Mouse (Mus musculus): Measurements from ENCODE around the gene Trpm8. TPM values are rescaled to one million over a fixed set of nuclear protein-coding genes. Genes with fewer than 3 reads are reported as not detected.

Trpm8 gene
- polyA plus RNA-seq, 1 experiment from 2014 or later: 0.04 TPM

- Histone ChIP-seq H3K4me2 (replicated peaks) (no peak overlapping the region), H3K27ac (no peak overlapping the region), H3K9me3 (no peaks in the 10 kb centered on the region), H3K36me3 (peaks cover 58% of the 10 kb centered on the region), H3K4me1 (replicated peaks) (peaks cover 22% of the 10 kb centered on the region), H3K4me3 (replicated peaks) (no peak overlapping the region), H3K9ac (replicated peaks) (no peak overlapping the region), H3K27me3 (no peaks in the 10 kb centered on the region)
- ATAC-seq: no peak
- WGBS: 62% methylated on average over 4 of the region's 4 CpGs
Observed at GRCm38 (mm10) chr1:88272851-88273250, 4.6 kb upstream of the Trpm8 start.

GRCm38 (mm10) chr1:88273326-88273725, 4.1 kb upstream of the Trpm8 start:
- H3K9ac ChIP-seq (replicated peaks): no peak overlapping the region
- no peak for ATAC-seq

DNA sequence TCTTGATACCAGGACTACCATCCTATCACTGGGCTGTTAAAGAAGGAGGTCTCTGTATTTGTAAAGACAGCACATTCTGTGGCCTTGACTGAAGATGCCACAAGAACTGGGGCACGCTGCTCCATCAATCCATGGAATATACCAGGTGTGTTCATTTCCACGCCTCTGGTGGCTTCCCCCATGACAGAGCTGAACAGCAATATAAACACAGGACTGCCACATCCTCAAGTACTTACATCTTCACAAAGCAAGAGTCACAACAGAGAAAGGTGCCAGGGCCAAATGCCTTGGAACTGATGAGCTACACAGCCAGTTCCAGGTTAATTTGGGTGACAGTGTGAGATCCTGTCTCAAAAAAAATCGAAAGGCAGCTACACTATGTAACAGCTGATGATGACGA, 3.6 kb upstream of the Trpm8 start:
- WGBS: 83% methylated on average over 4 of the region's 4 CpGs
- Histone ChIP-seq H3K36me3 (peaks cover 48% of the 10 kb centered on the region), H3K4me1 (replicated peaks) (peaks cover 26% of the 10 kb centered on the region), H3K9me3 (no peaks in the 10 kb centered on the region), H3K4me3 (replicated peaks) (no peak overlapping the region), H3K27me3 (no peaks in the 10 kb centered on the region), H3K9ac (replicated peaks) (no peak overlapping the region), H3K27ac (no peak overlapping the region), H3K4me2 (replicated peaks) (no peak overlapping the region)
- ATAC-seq: no peak

More at GRCm38 (mm10) chr1:88273326-88273725, 4.1 kb upstream of the Trpm8 start:
- 93% methylated on average over 3 of the region's 3 CpGs for WGBS
- H3K27ac ChIP-seq: no peak overlapping the region
- H3K4me3 ChIP-seq (replicated peaks): no peak overlapping the region
- H3K27me3 ChIP-seq: no peaks in the 10 kb centered on the region
- H3K4me2 ChIP-seq (replicated peaks): no peak overlapping the region
- H3K4me1 ChIP-seq (replicated peaks): peaks cover 26% of the 10 kb centered on the region
- no peaks in the 10 kb centered on the region for H3K9me3 ChIP-seq
- peaks cover 53% of the 10 kb centered on the region for H3K36me3 ChIP-seq

DNA sequence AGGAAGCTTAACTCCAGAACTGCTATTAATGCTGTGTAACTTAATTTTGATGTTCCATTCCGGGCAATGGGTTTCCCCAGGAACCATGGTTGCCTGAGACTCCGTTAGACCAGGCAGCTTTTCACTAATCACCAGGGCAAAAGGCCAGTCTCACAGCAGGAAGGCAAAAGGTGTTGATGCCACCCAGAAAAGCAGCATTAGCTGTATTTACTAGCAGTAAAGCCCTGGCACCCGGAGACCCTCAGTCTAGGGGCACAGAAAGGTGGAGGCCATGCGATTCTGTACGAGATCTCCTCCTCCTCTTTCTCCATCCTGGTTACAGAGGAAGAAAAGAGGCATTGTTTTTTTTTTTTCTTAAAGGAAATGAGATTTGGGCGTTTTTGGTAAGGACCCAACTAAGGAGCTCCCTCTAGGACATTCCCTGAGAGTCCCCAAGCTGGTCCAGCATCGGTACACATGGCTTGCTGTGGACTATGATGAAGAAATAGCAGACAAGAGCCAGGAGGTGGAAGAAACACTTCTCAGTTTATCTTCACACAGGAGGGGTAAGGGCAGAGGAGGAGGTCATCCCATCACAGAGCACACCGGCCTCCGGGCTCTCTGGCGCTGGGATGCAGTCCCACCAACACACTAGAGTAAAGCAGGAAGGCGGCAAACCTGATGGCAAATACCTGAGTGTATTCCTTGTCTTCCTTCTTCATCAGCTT, 2.9 kb upstream of the Trpm8 start:
- Histone ChIP-seq H3K27me3 (no peaks in the 10 kb centered on the region), H3K9me3 (no peaks in the 10 kb centered on the region), H3K27ac (no peak overlapping the region), H3K9ac (replicated peaks) (no peak overlapping the region), H3K4me1 (replicated peaks) (peaks cover 26% of the 10 kb centered on the region), H3K4me2 (replicated peaks) (no peak overlapping the region), H3K4me3 (replicated peaks) (no peak overlapping the region), H3K36me3 (peaks cover 41% of the 10 kb centered on the region)
- WGBS: 77% methylated on average over 11 of the region's 11 CpGs
- no peak for ATAC-seq

- no peak overlapping the region for H3K4me3 ChIP-seq (replicated peaks)
- H3K36me3 ChIP-seq: peaks cover 35% of the 10 kb centered on the region
- H3K9ac ChIP-seq (replicated peaks): peak overlapping the region; percentile 69; the same call in 1 of the 2 replicates
- H3K4me1 ChIP-seq (replicated peaks): peaks cover 26% of the 10 kb centered on the region
- H3K9me3 ChIP-seq: no peaks in the 10 kb centered on the region
- no peak overlapping the region; the same call in 1 of the 2 replicates for H3K4me2 ChIP-seq (replicated peaks)
- no peaks in the 10 kb centered on the region for H3K27me3 ChIP-seq
- no peak overlapping the region for H3K27ac ChIP-seq
- WGBS: 70% methylated on average over 13 of the region's 13 CpGs
- no peak for ATAC-seq
Observed at GRCm38 (mm10) chr1:88275078-88275680, 2.3 kb upstream of the Trpm8 start.

GRCm38 (mm10) chr1:88275698-88276523, 1.6 kb upstream of the Trpm8 start:
- H3K4me2 ChIP-seq (replicated peaks): peak overlapping the region; percentile 60
- peaks cover 35% of the 10 kb centered on the region for H3K36me3 ChIP-seq
- peak overlapping the region; percentile 46 for H3K4me3 ChIP-seq (replicated peaks)
- WGBS: 70% methylated on average over 13 of the region's 13 CpGs
- H3K4me1 ChIP-seq (replicated peaks): peaks cover 26% of the 10 kb centered on the region
- no peak for ATAC-seq
- no peaks in the 10 kb centered on the region for H3K27me3 ChIP-seq
- H3K9me3 ChIP-seq: no peaks in the 10 kb centered on the region
- no peak overlapping the region for H3K27ac ChIP-seq
- peak overlapping the region; percentile 69 for H3K9ac ChIP-seq (replicated peaks)

DNA sequence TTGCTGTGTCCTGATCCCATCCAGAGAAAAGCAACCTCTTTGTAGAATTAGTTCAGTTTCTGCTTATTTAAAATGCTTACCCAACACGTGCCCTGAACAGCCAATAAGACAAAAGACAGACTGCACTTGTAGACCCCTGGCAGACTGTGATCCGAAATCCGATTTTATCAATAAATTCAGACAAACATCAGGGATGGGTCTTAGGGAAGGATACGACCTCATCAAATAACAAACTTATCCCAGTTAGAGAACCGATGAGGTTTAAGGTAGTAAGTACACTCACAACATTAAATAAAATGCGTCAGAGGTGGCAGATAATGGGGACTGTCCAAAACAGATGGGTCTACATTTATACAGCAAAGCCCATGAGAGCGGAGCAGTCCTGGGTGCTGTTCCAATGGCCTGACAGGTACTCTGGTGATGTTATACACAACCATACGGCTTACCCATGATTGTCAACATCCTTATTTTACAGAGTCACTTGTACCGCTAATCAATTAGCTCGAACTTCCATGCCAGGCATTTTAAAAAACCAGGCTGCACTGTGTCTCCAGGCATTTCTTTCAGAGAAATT, 850 bp upstream of the Trpm8 start:
- H3K4me3 ChIP-seq (replicated peaks): peak overlapping the region; percentile 46
- H3K9ac ChIP-seq (replicated peaks): peak overlapping the region; percentile 69
- H3K36me3 ChIP-seq: peaks cover 31% of the 10 kb centered on the region
- H3K4me1 ChIP-seq (replicated peaks): peaks cover 26% of the 10 kb centered on the region
- H3K27me3 ChIP-seq: no peaks in the 10 kb centered on the region
- ATAC-seq: peak; percentile 61
- 27% methylated on average over 10 of the region's 10 CpGs for WGBS
- peak overlapping the region; percentile 62 for H3K27ac ChIP-seq
- H3K9me3 ChIP-seq: no peaks in the 10 kb centered on the region
- H3K4me2 ChIP-seq (replicated peaks): peak overlapping the region; percentile 60

DNA sequence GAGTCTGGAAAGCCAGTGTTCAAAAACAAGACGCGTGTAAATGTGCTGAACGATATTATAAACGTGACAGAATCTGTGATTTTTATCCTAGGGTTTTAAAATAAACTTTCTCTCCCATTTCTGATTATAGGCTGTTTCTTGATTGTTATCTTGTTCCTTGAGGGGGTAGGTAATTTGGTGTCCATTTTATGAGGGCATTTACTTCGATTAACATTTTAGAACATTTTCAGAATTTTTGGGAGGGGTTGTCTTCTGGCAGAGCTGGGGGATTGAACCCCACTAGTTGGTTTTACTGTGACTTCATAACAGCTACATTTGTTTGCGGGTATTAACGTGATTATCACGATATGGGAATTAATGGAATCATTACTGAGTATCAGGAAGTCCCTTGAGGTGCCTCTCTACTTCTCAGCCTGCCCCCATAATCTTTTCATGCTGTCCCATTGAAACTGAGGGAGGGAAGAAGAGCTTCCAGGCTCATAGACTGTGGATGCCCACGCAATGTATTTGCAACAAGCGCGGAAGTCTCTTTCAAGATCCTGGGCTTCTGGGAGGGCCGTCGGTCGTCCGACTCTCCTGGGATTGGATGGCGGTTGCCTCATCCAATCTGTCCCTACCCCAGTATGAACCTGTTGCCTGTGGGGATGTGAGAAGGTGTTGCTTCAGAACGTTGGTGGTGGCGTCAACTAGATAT, 504 bp downstream of the Trpm8 start:
- Histone ChIP-seq H3K27me3 (no peaks in the 10 kb centered on the region), H3K27ac (no peak overlapping the region), H3K9me3 (peaks cover 9% of the 10 kb centered on the region; the same call in 1 of the 2 replicates), H3K4me1 (replicated peaks) (peaks cover 26% of the 10 kb centered on the region), H3K4me2 (replicated peaks) (peak overlapping the region; percentile 60), H3K9ac (replicated peaks) (peak overlapping the region; percentile 69), H3K4me3 (replicated peaks) (peak overlapping the region; percentile 46), H3K36me3 (peaks cover 19% of the 10 kb centered on the region)
- peak; percentile 11 for ATAC-seq
- WGBS: 66% methylated on average over 18 of the region's 18 CpGs

DNA sequence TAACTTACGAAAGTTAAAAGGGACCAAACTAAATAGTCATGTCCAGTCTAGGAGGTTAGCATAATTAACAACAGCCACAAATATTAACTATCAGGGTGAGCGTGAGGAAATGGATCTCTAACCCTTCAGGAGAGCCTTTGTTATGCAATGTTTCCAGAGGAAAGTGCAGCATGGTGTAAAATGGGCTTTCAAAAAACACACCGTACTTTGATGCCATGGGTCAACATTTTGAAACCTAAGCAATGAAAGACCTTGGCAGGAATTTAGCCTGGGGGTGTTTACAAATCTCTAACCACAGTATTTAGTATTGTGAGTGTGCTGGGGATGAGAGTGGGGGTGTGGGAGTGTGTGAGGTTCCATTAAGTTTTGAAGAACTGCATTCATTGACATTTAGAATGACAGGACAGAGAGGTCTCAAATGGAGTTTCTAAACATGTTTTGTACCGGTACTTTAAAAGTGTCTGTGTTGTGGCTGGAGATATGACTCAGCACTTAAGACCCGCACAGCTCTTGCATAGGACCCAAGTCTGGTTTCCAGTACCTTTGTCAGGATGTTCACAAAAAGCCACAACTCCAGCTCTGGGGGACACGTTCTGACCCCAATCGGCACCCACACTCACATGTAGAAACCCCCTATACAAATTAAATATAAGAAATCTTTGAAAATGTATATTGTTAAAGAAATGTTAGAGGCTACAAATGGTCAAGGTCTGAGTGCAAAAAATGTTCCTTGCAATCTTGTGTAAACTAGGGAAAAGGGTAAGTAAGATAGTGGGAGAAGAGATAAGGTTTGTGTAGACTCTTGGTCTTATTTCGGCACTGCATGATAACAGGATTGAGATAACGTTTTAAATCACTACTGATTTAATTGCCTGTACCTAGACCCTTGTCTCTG, 1.9 kb downstream of the Trpm8 start:
- 74% methylated on average over 9 of the region's 9 CpGs for WGBS
- peaks cover 26% of the 10 kb centered on the region for H3K4me1 ChIP-seq (replicated peaks)
- no peak overlapping the region for H3K4me3 ChIP-seq (replicated peaks)
- no peak overlapping the region for H3K4me2 ChIP-seq (replicated peaks)
- no peak overlapping the region for H3K27ac ChIP-seq
- H3K27me3 ChIP-seq: no peaks in the 10 kb centered on the region
- no peak overlapping the region for H3K9ac ChIP-seq (replicated peaks)
- ATAC-seq: no peak
- H3K9me3 ChIP-seq: peaks cover 21% of the 10 kb centered on the region
- peaks cover 7% of the 10 kb centered on the region for H3K36me3 ChIP-seq

DNA sequence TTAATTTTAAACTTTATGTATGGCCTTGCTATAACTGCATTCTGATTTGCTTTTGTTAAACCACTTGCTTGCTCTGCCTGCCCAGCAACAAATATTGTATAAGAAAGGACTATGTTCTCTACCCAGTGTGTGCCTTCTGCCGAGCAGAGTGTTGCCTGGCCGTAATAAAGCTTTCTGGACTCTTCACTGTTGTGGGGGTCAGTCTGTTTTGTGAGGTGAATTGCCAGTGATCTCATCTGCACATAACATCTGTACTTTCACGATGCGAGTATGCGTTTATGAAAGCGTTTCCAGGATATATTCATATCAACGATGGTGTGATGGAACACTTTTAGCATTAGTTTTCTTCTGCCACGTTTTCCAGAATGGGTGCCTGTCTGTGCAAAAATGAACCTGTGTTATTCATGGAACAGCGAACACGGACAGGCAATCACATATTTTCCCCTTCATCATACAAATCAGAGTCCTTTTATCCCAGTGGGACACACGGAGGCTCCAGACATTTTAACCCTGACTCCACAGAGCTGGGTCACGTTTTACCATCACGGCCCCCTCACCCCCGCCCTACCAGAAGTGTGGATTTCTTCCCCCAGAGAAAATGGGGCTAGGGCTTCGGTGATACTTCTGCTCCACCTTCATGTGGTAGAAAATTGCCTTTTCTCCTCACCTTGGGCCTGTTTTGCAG, 2.7 kb downstream of the Trpm8 start:
- WGBS: 73% methylated on average over 15 of the region's 15 CpGs
- H3K36me3 ChIP-seq: 0 out of 2 replicates have a peak, but pooled peaks cover 2% of the 10 kb centered on the region
- peaks cover 29% of the 10 kb centered on the region for H3K9me3 ChIP-seq
- peaks cover 24% of the 10 kb centered on the region for H3K4me1 ChIP-seq (replicated peaks)
- H3K4me3 ChIP-seq (replicated peaks): no peak overlapping the region
- ATAC-seq: no peak
- no peak overlapping the region for H3K4me2 ChIP-seq (replicated peaks)
- H3K27me3 ChIP-seq: no peaks in the 10 kb centered on the region
- H3K9ac ChIP-seq (replicated peaks): no peak overlapping the region
- no peak overlapping the region for H3K27ac ChIP-seq
